Mouse (Mus musculus): Measurements from ENCODE around the gene Tmem248. TPM values are rescaled to one million over a fixed set of nuclear protein-coding genes. Genes with fewer than 3 reads are reported as not detected.
A peak's percentile ranks its signal among the peaks of the same experiment; 100 is the strongest.
"Not testable (repeated sequence)": the region's sequence is repeated elsewhere in the genome, so short reads cannot be mapped to it uniquely, and the experiment has no call there.

Gene Tmem248
- polyA plus RNA-seq, 1 experiment from 2014 or later, result 37.7 TPM

GRCm38 (mm10) chr5:130239856-130240255, 23.0 kb downstream of the Tmem248 start:
- H3K9ac ChIP-seq, result no peak overlapping the region
- ATAC-seq (ENCODE audit: insufficient number of reproducible peaks, low FRiP score, low TSS enrichment, low read depth), result no peak
- no peak overlapping the region for H3K4me2 ChIP-seq
- H3K4me1 ChIP-seq, result no peaks in the 10 kb centered on the region
- no peak overlapping the region for H3K27ac ChIP-seq
- H3K4me3 ChIP-seq, result no peak overlapping the region
- H3K9me3 ChIP-seq, result no peaks in the 10 kb centered on the region
- peaks cover 93% of the 10 kb centered on the region for H3K36me3 ChIP-seq
- 95% methylated on average over 2 of the region's 2 CpGs for WGBS
- no peaks in the 10 kb centered on the region for H3K27me3 ChIP-seq

- H3K4me1 ChIP-seq, result no peaks in the 10 kb centered on the region
- no peak overlapping the region for H3K9ac ChIP-seq
- ATAC-seq (ENCODE audit: insufficient number of reproducible peaks, low FRiP score, low TSS enrichment, low read depth), result no peak
- WGBS, result 93% methylated on average over 12 of the region's 12 CpGs
- no peak overlapping the region for H3K27ac ChIP-seq
- H3K4me3 ChIP-seq, result no peak overlapping the region
- no peaks in the 10 kb centered on the region for H3K27me3 ChIP-seq
- H3K4me2 ChIP-seq, result no peak overlapping the region
- no peaks in the 10 kb centered on the region for H3K9me3 ChIP-seq
- peaks cover 92% of the 10 kb centered on the region for H3K36me3 ChIP-seq
These were observed 24.5 kb downstream of the Tmem248 start for GRCm38 (mm10) chr5:130241426-130241825.

- WGBS, result 78% methylated on average over 5 of the region's 5 CpGs
- no peak overlapping the region for H3K4me3 ChIP-seq
- H3K4me1 ChIP-seq, result no peaks in the 10 kb centered on the region
- no peak overlapping the region for H3K9ac ChIP-seq
- H3K9me3 ChIP-seq, result no peaks in the 10 kb centered on the region
- no peak overlapping the region for H3K4me2 ChIP-seq
- ATAC-seq (ENCODE audit: insufficient number of reproducible peaks, low FRiP score, low TSS enrichment, low read depth), result no peak
- no peaks in the 10 kb centered on the region for H3K27me3 ChIP-seq
- H3K36me3 ChIP-seq, result peaks cover 96% of the 10 kb centered on the region
- H3K27ac ChIP-seq, result no peak overlapping the region; the same call in 1 of the 2 replicates
These were observed 30.9 kb downstream of the Tmem248 start for GRCm38 (mm10) chr5:130247823-130248222.

GRCm38 (mm10) chr5:130254164-130255016, 37.5 kb downstream of the Tmem248 start:
- Histone ChIP-seq H3K4me1 (peaks cover 22% of the 10 kb centered on the region; the same call in 1 of the 2 replicates), H3K4me2 (peak overlapping the region; percentile 50), H3K27me3 (no peaks in the 10 kb centered on the region), H3K27ac (peak overlapping the region; percentile 83), H3K9me3 (no peaks in the 10 kb centered on the region), H3K36me3 (peaks cover 42% of the 10 kb centered on the region), H3K9ac (peak overlapping the region; percentile 71), H3K4me3 (peak overlapping the region; percentile 69)
- no peak for ATAC-seq (ENCODE audit: insufficient number of reproducible peaks, low FRiP score, low TSS enrichment, low read depth)
- WGBS, result 12% methylated on average over 19 of the region's 19 CpGs

- H3K4me1 ChIP-seq, result peaks cover 22% of the 10 kb centered on the region; the same call in 1 of the 2 replicates
- H3K4me3 ChIP-seq, result peak within 1 kb of the TSS; percentile 69
- peak within 1 kb of the TSS; percentile 71 for H3K9ac ChIP-seq
- peak within 1 kb of the TSS; percentile 83 for H3K27ac ChIP-seq
- peak within 1 kb of the TSS; percentile 84 for H3K4me2 ChIP-seq
- no peaks in the 10 kb centered on the region for H3K27me3 ChIP-seq
- peak; percentile 87 for ATAC-seq (ENCODE audit: insufficient number of reproducible peaks, low FRiP score, low TSS enrichment, low read depth)
- under 1% methylated on average over 52 of the region's 52 CpGs for WGBS
- peaks cover 34% of the 10 kb centered on the region for H3K36me3 ChIP-seq
- no peaks in the 10 kb centered on the region for H3K9me3 ChIP-seq
These were observed 38.3 kb downstream of the Tmem248 start, which contains the start of the genes Sbds and Tyw1 for GRCm38 (mm10) chr5:130255017-130255720. Gene Sbds (minus strand): TSS chr5:130255530. Gene Tyw1 (plus strand): TSS chr5:130255619.

- 21% methylated on average over 20 of the region's 20 CpGs for WGBS
- not testable (repeated sequence) for H3K9me3 ChIP-seq; H3K27me3 ChIP-seq; H3K9ac ChIP-seq; ATAC-seq (ENCODE audit: insufficient number of reproducible peaks, low FRiP score, low TSS enrichment, low read depth)
- H3K4me1 ChIP-seq, result peaks cover 22% of the 10 kb centered on the region; the same call in 1 of the 2 replicates
- H3K4me2 ChIP-seq, result peak overlapping the region; percentile 84
- H3K36me3 ChIP-seq, result peaks cover 26% of the 10 kb centered on the region
- H3K27ac ChIP-seq, result peak overlapping the region; percentile 72
- H3K4me3 ChIP-seq, result peak overlapping the region; percentile 69
These were observed 39.1 kb downstream of the Tmem248 start for GRCm38 (mm10) chr5:130255799-130256525.

- peaks cover 21% of the 10 kb centered on the region for H3K36me3 ChIP-seq
- H3K4me2 ChIP-seq, result peak overlapping the region; percentile 84
- peak overlapping the region; percentile 68 for H3K9ac ChIP-seq
- ATAC-seq (ENCODE audit: insufficient number of reproducible peaks, low FRiP score, low TSS enrichment, low read depth), result peak; percentile 94
- peaks cover 22% of the 10 kb centered on the region; the same call in 1 of the 2 replicates for H3K4me1 ChIP-seq
- 0% methylated on average over 25 of the region's 25 CpGs for WGBS
- peak overlapping the region; percentile 87 for H3K27ac ChIP-seq
- H3K4me3 ChIP-seq, result peak overlapping the region; percentile 69
- no peaks in the 10 kb centered on the region for H3K9me3 ChIP-seq
- no peaks in the 10 kb centered on the region for H3K27me3 ChIP-seq
These were observed 39.9 kb downstream of the Tmem248 start for GRCm38 (mm10) chr5:130256678-130257271.

GRCm38 (mm10) chr5:130257303-130257702, 40.4 kb downstream of the Tmem248 start:
- ATAC-seq (ENCODE audit: insufficient number of reproducible peaks, low FRiP score, low TSS enrichment, low read depth), result no peak
- WGBS, result 6% methylated on average over 8 of the region's 8 CpGs
- H3K9ac ChIP-seq, result peak overlapping the region; percentile 68
- peak overlapping the region; percentile 84 for H3K4me2 ChIP-seq
- H3K27ac ChIP-seq, result peak overlapping the region; percentile 87
- H3K4me3 ChIP-seq, result peak overlapping the region; percentile 69
- H3K27me3 ChIP-seq, result no peaks in the 10 kb centered on the region
- H3K4me1 ChIP-seq, result peaks cover 22% of the 10 kb centered on the region; the same call in 1 of the 2 replicates
- peaks cover 16% of the 10 kb centered on the region for H3K36me3 ChIP-seq
- no peaks in the 10 kb centered on the region for H3K9me3 ChIP-seq

GRCm38 (mm10) chr5:130263454-130263853, 46.6 kb downstream of the Tmem248 start:
- Histone ChIP-seq H3K4me2 (no peak overlapping the region), H3K9ac (no peak overlapping the region), H3K4me1 (no peaks in the 10 kb centered on the region), H3K4me3 (no peak overlapping the region), H3K27ac (no peak overlapping the region), H3K36me3 (peaks cover 43% of the 10 kb centered on the region), H3K27me3 (no peaks in the 10 kb centered on the region), H3K9me3 (no peaks in the 10 kb centered on the region)
- WGBS, result 67% methylated on average over 11 of the region's 11 CpGs
- ATAC-seq (ENCODE audit: insufficient number of reproducible peaks, low FRiP score, low TSS enrichment, low read depth), result no peak

GRCm38 (mm10) chr5:130264433-130265005, 47.6 kb downstream of the Tmem248 start:
- ATAC-seq (ENCODE audit: insufficient number of reproducible peaks, low FRiP score, low TSS enrichment, low read depth), result no peak
- H3K27ac ChIP-seq, result no peak overlapping the region
- no peak overlapping the region for H3K4me3 ChIP-seq
- peaks cover 51% of the 10 kb centered on the region for H3K36me3 ChIP-seq
- H3K9ac ChIP-seq, result no peak overlapping the region
- H3K4me2 ChIP-seq, result no peak overlapping the region
- 90% methylated on average over 6 of the region's 6 CpGs for WGBS
- no peaks in the 10 kb centered on the region for H3K27me3 ChIP-seq
- no peaks in the 10 kb centered on the region for H3K9me3 ChIP-seq
- H3K4me1 ChIP-seq, result no peaks in the 10 kb centered on the region

- no peak overlapping the region for H3K27ac ChIP-seq
- H3K9me3 ChIP-seq, result no peaks in the 10 kb centered on the region
- no peaks in the 10 kb centered on the region for H3K4me1 ChIP-seq
- WGBS, result 87% methylated on average over 7 of the region's 7 CpGs
- no peak overlapping the region for H3K9ac ChIP-seq
- no peak for ATAC-seq (ENCODE audit: insufficient number of reproducible peaks, low FRiP score, low TSS enrichment, low read depth)
- no peak overlapping the region for H3K4me2 ChIP-seq
- H3K4me3 ChIP-seq, result no peak overlapping the region
- no peaks in the 10 kb centered on the region for H3K27me3 ChIP-seq
- H3K36me3 ChIP-seq, result peaks cover 63% of the 10 kb centered on the region
These were observed 49.8 kb downstream of the Tmem248 start for GRCm38 (mm10) chr5:130266651-130267050.
